Mouse (Mus musculus) thymus, postnatal 36 days (tissue): ENCODE data around the gene Gm10961.

Experiments used
- DNase-seq, 2 experiments: peaks; one replicate each; pipeline ENCODE4 v3.0.0; 2022; ENCODE audit warnings: mixed read lengths in 2 of 2

Gm10961 gene

GRCm38 (mm10) chr3:107630682-107631522, at the start of gene Gm10961:
Gene Gm10961 (plus strand): TSS chr3:107631322.
- no peak for DNase-seq

GRCm38 (mm10) chr3:107582130-107582874, 48.8 kb upstream of the Gm10961 start:
- DNase-seq: no peak

GRCm38 (mm10) chr3:107582875-107583767, 48.0 kb upstream of the Gm10961 start:
- DNase-seq: no peak

- DNase-seq: no peak
Observed at GRCm38 (mm10) chr3:107583893-107584292, 47.2 kb upstream of the Gm10961 start.

GRCm38 (mm10) chr3:107586504-107586903, 44.6 kb upstream of the Gm10961 start:
- DNase-seq: no peak

- DNase-seq: no peak
Observed at GRCm38 (mm10) chr3:107591612-107592011, 39.5 kb upstream of the Gm10961 start.

GRCm38 (mm10) chr3:107593632-107594031, 37.5 kb upstream of the Gm10961 start:
- no peak for DNase-seq

- DNase-seq: no peak
Observed at GRCm38 (mm10) chr3:107594662-107595263, 36.4 kb upstream of the Gm10961 start, which contains the start of gene Alx3. Gene Alx3 (plus strand): TSS chr3:107595031.

GRCm38 (mm10) chr3:107595264-107595937, 35.7 kb upstream of the Gm10961 start:
- DNase-seq: no peak

- DNase-seq: no peak
Observed at GRCm38 (mm10) chr3:107595938-107596461, 35.1 kb upstream of the Gm10961 start.

GRCm38 (mm10) chr3:107596559-107596958, 34.6 kb upstream of the Gm10961 start:
- no peak for DNase-seq

- no peak for DNase-seq
Observed at GRCm38 (mm10) chr3:107597134-107597533, 34.0 kb upstream of the Gm10961 start.

GRCm38 (mm10) chr3:107597586-107598389, 33.3 kb upstream of the Gm10961 start:
- DNase-seq: no peak

GRCm38 (mm10) chr3:107600127-107600526, 31.0 kb upstream of the Gm10961 start:
- DNase-seq: no peak

GRCm38 (mm10) chr3:107605304-107605703, 25.8 kb upstream of the Gm10961 start:
- DNase-seq: peak; percentile 37 to 40

- DNase-seq: no peak
Observed at GRCm38 (mm10) chr3:107607221-107607620, 23.9 kb upstream of the Gm10961 start.

- DNase-seq: no peak
Observed at GRCm38 (mm10) chr3:107608808-107609207, 22.3 kb upstream of the Gm10961 start.

GRCm38 (mm10) chr3:107609376-107609775, 21.7 kb upstream of the Gm10961 start:
- no peak for DNase-seq

GRCm38 (mm10) chr3:107611394-107611793, 19.7 kb upstream of the Gm10961 start:
- no peak for DNase-seq

- DNase-seq: peak; percentile 53 to 58
Observed at GRCm38 (mm10) chr3:107612902-107613525, 18.1 kb upstream of the Gm10961 start.
